Mouse (Mus musculus): Measurements from ENCODE around the gene Nap1l1.

- no peak for TF ChIP-seq CTCF (IDR thresholded peaks at IDR 0.05; ENCODE audit: low read depth)
- no peak for TF ChIP-seq EP300 (IDR thresholded peaks at IDR 0.05; ENCODE audit: low read depth)
These were observed 70.8 kb downstream of the Nap1l1 start for GRCm38 (mm10) chr10:111543781-111544260.
